Mouse (Mus musculus): ENCODE data around the gene Txnrd2. TPM values are rescaled to one million over a fixed set of nuclear protein-coding genes. Genes with fewer than 3 reads are reported as not detected.

The Txnrd2 gene
- polyA plus RNA-seq, 1 experiment: 23.4 TPM

DNA sequence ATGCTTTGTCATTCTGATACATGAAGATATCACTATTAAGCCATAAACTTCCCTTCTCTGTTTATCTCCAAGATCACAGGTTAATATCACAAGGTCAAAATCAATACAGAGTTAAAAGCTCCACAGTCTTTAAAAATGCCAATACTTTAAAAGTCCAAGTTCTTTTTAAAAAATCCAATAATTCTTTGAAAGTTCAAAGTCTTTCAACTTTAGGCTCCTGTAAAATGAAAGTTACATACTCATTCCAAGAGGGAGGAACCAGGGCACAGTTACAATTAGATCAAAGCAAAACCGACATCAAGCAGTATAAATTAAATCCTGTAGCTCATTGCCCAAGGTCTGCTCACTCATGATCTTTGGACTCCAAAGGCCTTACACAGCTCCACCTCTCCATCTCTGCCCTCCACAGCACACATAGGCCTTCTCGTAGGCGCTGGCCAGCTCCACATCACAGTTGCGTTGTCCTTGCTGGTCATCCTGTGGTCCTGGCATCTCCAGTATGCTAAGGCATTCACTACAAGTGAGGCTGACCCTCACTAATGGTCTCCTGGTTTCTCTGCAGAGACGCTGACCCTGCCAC lies 7.2 kb downstream of the Txnrd2 start:
- Histone ChIP-seq H3K27ac (ENCODE audit: insufficient read depth, low read depth, low read length) (no peak overlapping the region), H3K4me3 (ENCODE audit: insufficient read depth, low read length) (no peak overlapping the region), H3K4me1 (ENCODE audit: control insufficient read depth, insufficient read depth, low read length) (no peaks in the 10 kb centered on the region)
- TF ChIP-seq CTCF (IDR thresholded peaks at IDR 0.05; ENCODE audit: low read depth, low read length) (no peak), POLR2A (IDR thresholded peaks at IDR 0.05; ENCODE audit: borderline replicate concordance, low read depth, low read length) (no peak)

DNA sequence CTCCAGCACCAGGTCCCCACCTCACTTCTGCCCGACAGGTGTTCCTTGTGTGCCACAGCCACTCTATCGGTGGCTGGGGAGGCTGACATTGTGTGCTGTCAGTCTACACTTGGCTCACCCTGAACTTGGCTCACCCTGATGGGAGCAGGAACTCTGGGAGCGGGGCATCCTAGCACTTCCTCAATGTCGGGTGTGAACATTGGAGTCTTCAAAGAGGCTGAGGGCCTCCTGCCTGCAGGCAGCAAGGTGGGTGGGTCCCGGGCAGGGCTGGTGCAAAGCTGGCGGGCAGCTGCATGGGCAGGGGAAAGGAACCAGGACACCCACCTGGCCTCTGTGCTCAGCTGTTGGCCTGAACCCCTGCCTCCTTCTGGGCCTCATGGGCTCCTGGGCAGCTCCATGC lies 9.9 kb downstream of the Txnrd2 start:
- Histone ChIP-seq H3K4me3 (ENCODE audit: insufficient read depth, low read length) (no peak overlapping the region), H3K4me1 (ENCODE audit: control insufficient read depth, insufficient read depth, low read length) (no peaks in the 10 kb centered on the region), H3K27ac (ENCODE audit: insufficient read depth, low read depth, low read length) (no peak overlapping the region)
- TF ChIP-seq CTCF (IDR thresholded peaks at IDR 0.05; ENCODE audit: low read depth, low read length) (no peak), POLR2A (IDR thresholded peaks at IDR 0.05; ENCODE audit: borderline replicate concordance, low read depth, low read length) (no peak)

DNA sequence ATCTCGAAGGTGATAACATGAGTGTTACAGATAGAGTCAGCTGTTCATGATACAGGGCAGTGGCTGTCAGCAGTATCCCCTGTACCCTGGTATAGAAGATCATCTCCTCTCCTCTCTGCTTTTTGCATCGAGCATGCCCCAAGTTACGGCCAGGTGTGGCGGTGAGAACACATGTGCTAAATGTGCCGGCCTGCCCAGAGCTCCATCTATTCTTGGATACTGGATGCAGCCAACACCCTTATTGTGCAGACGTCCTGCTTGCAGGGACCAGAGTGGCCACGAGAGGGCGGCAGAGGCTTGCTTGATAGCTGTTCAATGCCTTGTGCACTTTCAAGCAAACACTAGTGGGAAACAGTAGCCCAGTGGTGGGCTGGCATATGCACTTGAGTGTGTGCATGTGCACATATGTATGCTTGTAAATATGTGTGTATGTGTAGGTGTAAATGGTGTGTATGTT lies 17.2 kb downstream of the Txnrd2 start:
- no peak overlapping the region for H3K4me3 ChIP-seq (ENCODE audit: insufficient read depth, low read length)
- no peaks in the 10 kb centered on the region for H3K4me1 ChIP-seq (ENCODE audit: control insufficient read depth, insufficient read depth, low read length)
- TF ChIP-seq CTCF (IDR thresholded peaks at IDR 0.05; ENCODE audit: low read depth, low read length) (peak; percentile 98), POLR2A (IDR thresholded peaks at IDR 0.05; ENCODE audit: borderline replicate concordance, low read depth, low read length) (no peak)
- H3K27ac ChIP-seq (ENCODE audit: insufficient read depth, low read depth, low read length): no peak overlapping the region

DNA sequence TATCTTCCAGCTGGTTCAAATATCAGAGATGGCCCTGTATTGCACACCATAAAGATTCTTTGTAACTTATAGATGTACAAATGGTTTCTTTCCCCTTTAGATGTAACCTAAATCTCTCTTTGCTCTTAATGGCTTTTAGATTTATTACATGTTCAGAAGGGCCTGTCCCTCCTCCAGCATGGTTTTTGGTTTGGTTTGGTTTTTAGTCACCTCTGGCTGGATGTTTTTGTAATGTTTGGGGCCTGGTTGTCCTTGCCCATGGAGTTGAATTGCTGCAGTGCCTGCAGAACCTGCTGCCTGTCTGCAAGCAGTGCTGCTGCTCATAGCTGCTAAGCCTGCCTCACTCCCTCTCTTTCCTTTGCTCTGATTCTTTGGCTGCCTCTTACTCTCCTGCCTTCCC lies 21.1 kb downstream of the Txnrd2 start:
- Histone ChIP-seq H3K27ac (ENCODE audit: insufficient read depth, low read depth, low read length) (no peak overlapping the region), H3K4me3 (ENCODE audit: insufficient read depth, low read length) (no peak overlapping the region), H3K4me1 (ENCODE audit: control insufficient read depth, insufficient read depth, low read length) (no peaks in the 10 kb centered on the region)
- TF ChIP-seq POLR2A (IDR thresholded peaks at IDR 0.05; ENCODE audit: borderline replicate concordance, low read depth, low read length): no peak
- TF ChIP-seq CTCF (IDR thresholded peaks at IDR 0.05; ENCODE audit: low read depth, low read length): no peak

DNA sequence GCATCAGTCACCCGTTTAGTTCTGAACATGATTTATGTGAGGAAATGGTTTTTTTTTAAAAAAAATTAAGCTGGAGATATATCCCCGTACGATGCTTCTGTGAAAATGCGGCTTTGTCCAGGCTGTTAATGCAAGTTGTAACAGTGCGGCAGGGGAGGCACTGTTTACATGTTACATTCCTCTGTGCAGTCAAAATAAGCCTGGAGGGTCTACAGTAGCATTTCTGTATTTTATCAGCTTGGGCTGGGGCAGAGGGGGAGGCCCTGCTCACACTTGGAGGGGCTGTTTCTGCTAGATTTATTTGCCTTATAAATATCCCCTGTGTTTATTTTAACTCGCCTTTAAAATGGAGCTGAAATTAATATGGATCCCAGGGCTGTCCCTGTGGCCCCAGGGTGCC lies 21.9 kb downstream of the Txnrd2 start:
- Histone ChIP-seq H3K4me1 (ENCODE audit: control insufficient read depth, insufficient read depth, low read length) (no peaks in the 10 kb centered on the region), H3K27ac (ENCODE audit: insufficient read depth, low read depth, low read length) (no peak overlapping the region), H3K4me3 (ENCODE audit: insufficient read depth, low read length) (no peak overlapping the region)
- TF ChIP-seq CTCF (IDR thresholded peaks at IDR 0.05; ENCODE audit: low read depth, low read length) (no peak), POLR2A (IDR thresholded peaks at IDR 0.05; ENCODE audit: borderline replicate concordance, low read depth, low read length) (no peak)

DNA sequence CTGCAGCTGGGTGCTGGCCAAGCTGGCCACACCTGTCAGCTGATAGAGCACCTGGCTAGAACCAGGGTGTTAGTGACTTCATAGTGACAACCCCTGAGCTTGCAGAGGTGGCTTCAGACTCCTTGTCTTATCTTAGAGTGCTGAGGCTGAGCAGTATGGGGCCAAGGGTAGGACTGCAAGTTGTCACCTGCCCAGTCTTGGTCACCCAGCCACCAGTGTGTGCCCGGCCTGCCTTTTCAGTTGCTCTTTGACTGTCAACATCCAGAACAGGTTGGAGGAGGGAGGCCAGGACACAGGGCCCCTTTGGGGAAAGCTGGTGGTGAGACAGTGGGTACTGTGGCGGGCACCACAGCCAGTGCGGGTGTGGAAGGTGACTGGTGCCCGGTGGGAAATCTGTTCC lies 22.8 kb downstream of the Txnrd2 start:
- Histone ChIP-seq H3K4me3 (ENCODE audit: insufficient read depth, low read length) (no peak overlapping the region), H3K27ac (ENCODE audit: insufficient read depth, low read depth, low read length) (no peak overlapping the region), H3K4me1 (ENCODE audit: control insufficient read depth, insufficient read depth, low read length) (no peaks in the 10 kb centered on the region)
- TF ChIP-seq CTCF (IDR thresholded peaks at IDR 0.05; ENCODE audit: low read depth, low read length): no peak
- TF ChIP-seq POLR2A (IDR thresholded peaks at IDR 0.05; ENCODE audit: borderline replicate concordance, low read depth, low read length): no peak

DNA sequence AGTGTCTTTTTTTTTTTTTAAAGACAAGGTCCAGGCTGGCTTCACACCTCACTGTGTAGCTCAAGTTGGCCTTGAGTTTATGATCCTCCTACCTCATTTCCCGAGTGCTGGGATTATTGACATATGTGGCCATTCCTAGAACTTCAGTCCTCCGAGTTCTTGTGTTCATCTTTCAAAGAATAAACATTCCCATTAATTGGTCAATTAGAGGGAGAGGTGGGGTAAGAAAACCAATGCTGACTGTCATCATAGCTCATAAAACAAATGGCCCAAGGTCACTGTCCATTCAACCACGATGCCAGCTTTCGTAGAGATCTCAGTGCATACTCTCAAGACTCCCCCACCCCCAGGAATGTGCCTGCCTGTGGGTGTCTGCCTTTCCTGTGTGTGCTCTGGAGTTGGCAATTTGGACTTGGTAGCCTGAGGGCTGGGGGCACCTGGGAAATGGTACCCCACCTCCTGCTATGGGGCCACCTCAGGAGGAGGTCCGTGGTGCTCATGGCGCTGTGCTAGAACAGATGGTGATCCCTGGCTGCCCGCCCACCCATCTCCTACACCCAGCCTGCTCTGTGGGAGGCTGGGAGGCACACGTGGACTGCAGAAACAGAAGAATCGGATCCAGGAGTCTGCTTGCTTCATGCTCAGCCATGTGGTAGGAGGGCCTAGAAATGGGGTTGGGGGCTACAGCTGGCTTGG lies 25.4 kb downstream of the Txnrd2 start:
- Histone ChIP-seq H3K4me3 (ENCODE audit: insufficient read depth, low read length) (no peak overlapping the region), H3K4me1 (ENCODE audit: control insufficient read depth, insufficient read depth, low read length) (no peaks in the 10 kb centered on the region), H3K27ac (ENCODE audit: insufficient read depth, low read depth, low read length) (no peak overlapping the region)
- TF ChIP-seq CTCF (IDR thresholded peaks at IDR 0.05; ENCODE audit: low read depth, low read length): no peak
- TF ChIP-seq POLR2A (IDR thresholded peaks at IDR 0.05; ENCODE audit: borderline replicate concordance, low read depth, low read length): no peak

DNA sequence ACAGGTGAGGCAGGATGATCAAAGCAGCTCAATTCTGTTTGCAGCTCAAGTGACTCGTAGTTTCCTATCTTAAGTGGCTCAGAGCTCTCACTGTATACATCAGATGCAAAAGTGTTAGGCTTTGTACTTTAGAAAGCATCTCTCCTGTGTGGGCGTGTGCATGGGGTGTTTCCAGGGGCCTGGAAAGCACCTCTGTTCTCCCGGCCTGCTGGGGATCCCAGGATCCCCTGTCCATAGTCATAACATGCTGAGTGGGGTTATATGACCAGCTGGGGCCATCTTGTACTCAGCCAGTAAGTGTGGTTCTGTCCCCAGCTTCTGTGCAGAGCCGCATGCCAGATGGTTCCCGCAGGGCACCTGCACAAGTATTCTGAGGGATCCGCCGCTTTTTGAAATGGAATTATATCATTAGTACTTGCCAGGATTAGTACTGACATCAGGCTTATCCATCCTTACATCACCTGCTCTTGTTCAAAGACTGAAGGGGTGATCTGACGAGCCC lies 26.2 kb downstream of the Txnrd2 start:
- no peak overlapping the region for H3K4me3 ChIP-seq (ENCODE audit: insufficient read depth, low read length)
- no peaks in the 10 kb centered on the region for H3K4me1 ChIP-seq (ENCODE audit: control insufficient read depth, insufficient read depth, low read length)
- TF ChIP-seq POLR2A (IDR thresholded peaks at IDR 0.05; ENCODE audit: borderline replicate concordance, low read depth, low read length): no peak
- H3K27ac ChIP-seq (ENCODE audit: insufficient read depth, low read depth, low read length): no peak overlapping the region

DNA sequence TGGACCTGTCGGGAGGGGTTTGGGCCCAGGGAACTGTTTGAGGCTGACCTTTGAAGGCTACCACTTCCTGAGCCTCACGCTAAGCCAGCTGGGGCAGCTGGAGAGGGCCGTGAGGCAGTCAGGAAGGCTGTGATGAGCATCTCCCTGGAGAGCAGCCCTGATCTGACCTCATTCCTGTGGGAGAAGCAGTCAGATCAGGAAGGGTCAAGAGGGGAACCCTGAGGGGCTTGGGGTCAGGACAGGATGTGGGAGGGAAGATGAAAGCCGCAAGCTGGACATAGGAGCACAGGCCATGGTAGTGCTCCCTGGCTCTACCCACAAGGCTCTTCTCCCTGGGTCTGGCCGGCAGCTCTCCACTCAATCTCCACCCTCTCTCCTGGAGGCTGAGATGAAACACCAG lies 27.7 kb downstream of the Txnrd2 start:
- H3K27ac ChIP-seq (ENCODE audit: insufficient read depth, low read depth, low read length): no peak overlapping the region
- no peak overlapping the region for H3K4me3 ChIP-seq (ENCODE audit: insufficient read depth, low read length)
- H3K4me1 ChIP-seq (ENCODE audit: control insufficient read depth, insufficient read depth, low read length): no peaks in the 10 kb centered on the region
- no peak for TF ChIP-seq POLR2A (IDR thresholded peaks at IDR 0.05; ENCODE audit: borderline replicate concordance, low read depth, low read length)

DNA sequence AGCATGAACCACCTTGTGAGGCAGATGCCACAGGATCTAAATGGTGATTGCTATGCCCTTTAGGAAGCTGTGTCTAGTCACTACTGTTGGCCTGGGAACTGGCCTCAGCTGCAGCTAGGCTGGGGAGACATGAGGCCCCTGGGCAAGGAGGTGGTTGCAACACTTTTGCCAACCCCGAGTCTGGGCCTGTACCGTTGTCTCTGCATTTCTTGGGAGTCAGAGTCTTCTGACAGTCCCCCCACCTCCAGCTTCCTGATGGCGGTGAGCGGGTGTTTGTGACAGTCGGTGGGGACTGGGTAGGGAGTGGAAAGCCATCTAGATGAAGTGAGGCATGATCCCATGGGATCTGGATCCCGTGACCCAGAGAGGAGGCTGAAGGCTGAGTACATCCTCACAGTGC lies 29.2 kb downstream of the Txnrd2 start:
- no peak overlapping the region for H3K27ac ChIP-seq (ENCODE audit: insufficient read depth, low read depth, low read length)
- TF ChIP-seq CTCF (IDR thresholded peaks at IDR 0.05; ENCODE audit: low read depth, low read length) (no peak), POLR2A (IDR thresholded peaks at IDR 0.05; ENCODE audit: borderline replicate concordance, low read depth, low read length) (no peak)
- H3K4me1 ChIP-seq (ENCODE audit: control insufficient read depth, insufficient read depth, low read length): no peaks in the 10 kb centered on the region
- no peak overlapping the region for H3K4me3 ChIP-seq (ENCODE audit: insufficient read depth, low read length)
